Mouse (Mus musculus) heart, postnatal 0 days (tissue): ENCODE measurements at regions not wholly inside any gene's neighbourhood (a gene's known extent, or its start where the extent isn't known, plus 50 kb on each side); places are given as distances from the start of the nearest gene placed in this dataset.

Source experiments
- CTCF ChIP-seq: IDR thresholded peaks from 2 replicates; pipeline ENCODE4 v1.5.1; 2016; ENCODE audit warnings: antibody characterized with exemption, control low read depth, low read depth
- EP300 ChIP-seq: IDR thresholded peaks from 2 replicates; pipeline ENCODE4 v1.6.1; 2016; ENCODE audit warnings: antibody characterized with exemption, low read depth

DNA sequence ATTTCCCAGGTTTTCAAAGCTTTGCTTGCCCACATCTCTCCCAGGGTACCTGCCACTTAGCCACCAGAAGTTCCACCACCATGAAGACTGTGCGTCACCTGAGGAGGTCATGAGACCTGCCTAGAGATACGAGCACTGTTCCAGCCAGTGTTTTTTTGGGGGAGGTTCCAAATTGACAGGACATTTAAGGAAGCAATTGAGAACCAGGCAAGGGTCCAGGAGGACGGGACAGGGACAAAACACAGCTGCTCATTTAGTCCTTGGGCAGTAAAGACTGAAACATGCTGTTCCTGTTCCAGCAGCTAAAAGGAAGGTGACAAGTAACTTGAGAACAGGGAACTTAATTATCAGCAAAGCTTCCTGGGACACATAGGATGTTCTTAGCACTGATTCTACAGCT, 226.8 kb upstream of the Pik3r1 start:
- peak; percentile 73 for TF ChIP-seq EP300
- no peak for TF ChIP-seq CTCF
